Mouse (Mus musculus) layer of hippocampus, adult 18-20 months (tissue): ENCODE measurements at regions not wholly inside any gene's neighbourhood (a gene's known extent, or its start where the extent isn't known, plus 50 kb on each side); places are given as distances from the start of the nearest gene placed in this dataset.

Experiments
- DNase-seq, 2 experiments: peaks; one replicate each; pipeline ENCODE4 v3.0.0; 2022; ENCODE audit warnings: low spot score in 2 of 2

GRCm38 (mm10) chr5:57102897-57103296 is 614.9 kb upstream of the Pcdh7 start:
- peak in 1 of 2 experiments; percentile 6 for DNase-seq

GRCm38 (mm10) chr5:57128478-57128877 is 589.3 kb upstream of the Pcdh7 start:
- no peak for DNase-seq
